Mouse (Mus musculus) bone marrow macrophage, adult 2 months (primary cell): Measurements from ENCODE around the gene Fam166a.

Source experiments
- CTCF ChIP-seq: IDR thresholded peaks from 2 replicates; pipeline ENCODE4 v1.5.1; 2012; ENCODE audit warnings: low read depth, mild to moderate bottlenecking, low read length, moderate library complexity
- POLR2A ChIP-seq: IDR thresholded peaks from 2 replicates; pipeline ENCODE4 v1.6.1; 2012; ENCODE audit warnings: mild to moderate bottlenecking, low read depth, low read length, borderline replicate concordance

- TF ChIP-seq CTCF (no peak), POLR2A (no peak)
Measured at GRCm38 (mm10) chr2:25218445-25218844, at the start of gene Fam166a.
